Mouse (Mus musculus) embryo, embryonic 10.5 days (tissue): ENCODE results near the gene Nradd.

Source experiments
- DNase-seq: peaks from one replicate; pipeline ENCODE4 v3.0.0-alpha.2; 2015; ENCODE audit warnings: low spot score

The Nradd gene

DNA sequence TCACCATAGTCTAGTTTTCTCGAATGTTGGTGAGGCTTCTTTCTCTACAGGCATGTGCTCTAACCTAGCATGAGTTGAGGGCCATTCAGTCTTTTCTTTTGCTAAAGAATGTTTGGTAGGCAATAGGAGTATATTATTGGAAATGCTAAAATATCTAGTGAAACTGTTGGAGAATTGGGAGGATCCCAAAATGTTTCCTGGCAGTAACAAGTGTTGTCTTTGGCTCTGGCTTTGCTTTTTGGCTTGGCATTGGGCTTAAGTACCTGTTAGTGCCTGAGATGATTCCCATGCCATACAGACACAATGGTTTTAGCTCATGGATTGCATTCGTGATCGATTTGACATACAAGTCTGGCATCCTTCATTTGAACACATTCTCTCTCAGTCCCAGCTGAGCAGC is 12.8 kb downstream of the Nradd start:
- DNase-seq = no peak

GRCm38 (mm10) chr9:110583521-110583920 is 40.7 kb downstream of the Nradd start:
- no peak for DNase-seq

GRCm38 (mm10) chr9:110582161-110582560 is 42.1 kb downstream of the Nradd start:
- no peak for DNase-seq
